Mouse (Mus musculus): ENCODE measurements around the gene Nr6a1.

DNA sequence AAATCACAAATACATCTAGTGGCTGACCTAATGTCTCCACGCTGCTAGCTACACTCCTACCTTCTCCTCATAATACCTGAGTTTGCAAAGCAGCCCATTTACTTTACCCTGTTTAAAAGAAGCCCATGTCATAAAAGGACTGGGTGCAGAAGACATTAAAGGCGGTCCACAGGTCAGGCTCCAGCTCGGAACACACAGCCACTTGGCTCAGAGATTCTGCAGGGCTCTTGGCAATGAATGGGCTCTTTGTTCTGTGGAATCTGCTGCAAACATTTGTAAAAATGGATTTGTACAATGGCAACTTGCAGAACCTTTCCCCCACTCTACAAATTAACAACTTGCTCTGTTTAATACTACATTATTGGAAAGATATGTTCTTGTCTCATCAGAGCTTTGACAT, 202.1 kb downstream of the Nr6a1 start:
- TF ChIP-seq SIN3A (IDR thresholded peaks at IDR 0.05; ENCODE audit: low read length) (no peak), ZNF384 (IDR thresholded peaks at IDR 0.05; ENCODE audit: low read depth, low read length) (no peak), ETS1 (conservative IDR thresholded peaks at IDR 0.05; ENCODE audit: low read depth, low read length) (no peak)
